Mouse (Mus musculus): ENCODE data around the gene Mospd3.
A peak's percentile ranks its signal among the peaks of the same experiment; 100 is the strongest.

Gene Mospd3

DNA sequence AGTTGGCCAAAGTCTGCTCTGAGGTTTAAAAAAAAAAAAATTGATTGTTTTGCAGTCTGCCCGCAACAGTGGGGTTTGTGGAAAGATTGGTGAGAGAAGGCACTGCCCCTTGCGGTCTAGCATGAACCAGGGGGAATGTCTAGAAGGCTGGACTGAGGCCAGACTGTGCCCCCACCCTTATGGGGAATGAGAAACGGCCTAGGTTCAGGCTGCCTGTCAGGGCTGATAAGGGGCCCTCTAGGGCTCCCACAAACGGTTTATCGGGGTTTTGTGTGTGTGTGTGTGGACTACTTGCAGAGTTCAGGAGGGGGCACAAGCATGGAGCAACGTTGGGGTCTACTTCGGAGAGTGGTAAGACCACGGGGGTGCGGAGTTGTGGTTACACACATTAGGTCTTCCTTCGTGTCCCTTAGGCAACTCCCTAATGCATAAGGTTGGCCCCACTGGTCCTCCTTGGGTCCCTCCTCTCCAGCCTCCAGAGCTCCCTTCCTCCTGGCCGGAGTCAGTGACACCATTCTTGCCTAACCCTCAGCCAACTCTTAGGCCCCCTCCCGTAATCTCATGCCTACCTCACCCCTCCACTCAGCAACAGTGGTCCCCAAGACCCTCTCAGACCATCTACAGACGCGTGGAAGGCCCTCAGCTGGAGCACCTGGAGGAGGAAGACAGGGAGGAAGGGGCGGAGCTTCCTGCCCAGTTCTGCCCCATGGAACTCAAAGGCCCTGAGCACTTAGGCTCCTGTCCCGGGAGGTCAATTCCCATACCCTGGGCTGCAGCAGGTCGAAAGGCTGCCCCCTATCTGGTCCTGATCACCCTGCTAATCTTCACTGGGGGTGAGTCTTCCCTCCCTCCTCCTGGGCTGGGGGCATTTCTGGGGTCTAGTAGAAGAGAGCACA, 29.9 kb downstream of the Mospd3 start:
- DNase-seq: peak; percentile 90

- DNase-seq: peak; percentile 27
Measured at GRCm38 (mm10) chr5:137570181-137570580, 30.7 kb downstream of the Mospd3 start.

DNA sequence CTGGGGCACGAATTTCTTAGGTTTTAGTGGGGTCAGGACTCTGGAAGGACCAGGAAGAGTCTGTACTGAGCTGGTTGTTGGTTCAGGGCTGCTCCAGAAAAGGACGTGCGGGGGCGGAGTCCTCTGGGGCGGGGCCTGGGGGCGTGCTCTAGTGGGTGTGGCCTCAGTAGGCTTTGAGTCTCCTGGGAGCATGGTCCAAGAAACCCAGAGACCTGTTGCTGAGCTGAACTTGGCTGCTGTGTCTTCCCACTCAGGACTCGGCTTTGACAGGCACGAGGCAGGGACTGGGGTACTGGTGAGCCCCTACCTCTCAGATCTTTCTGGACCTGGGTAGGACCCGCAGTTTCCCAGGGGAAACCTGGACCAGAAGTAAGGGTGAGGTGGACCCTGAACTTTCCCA, 31.2 kb downstream of the Mospd3 start, which contains the start of gene Tfr2:
TSS of gene Tfr2 (plus strand) at position 176 of the 400 bp plus-strand sequence.
- peak; percentile 95 for DNase-seq

DNA sequence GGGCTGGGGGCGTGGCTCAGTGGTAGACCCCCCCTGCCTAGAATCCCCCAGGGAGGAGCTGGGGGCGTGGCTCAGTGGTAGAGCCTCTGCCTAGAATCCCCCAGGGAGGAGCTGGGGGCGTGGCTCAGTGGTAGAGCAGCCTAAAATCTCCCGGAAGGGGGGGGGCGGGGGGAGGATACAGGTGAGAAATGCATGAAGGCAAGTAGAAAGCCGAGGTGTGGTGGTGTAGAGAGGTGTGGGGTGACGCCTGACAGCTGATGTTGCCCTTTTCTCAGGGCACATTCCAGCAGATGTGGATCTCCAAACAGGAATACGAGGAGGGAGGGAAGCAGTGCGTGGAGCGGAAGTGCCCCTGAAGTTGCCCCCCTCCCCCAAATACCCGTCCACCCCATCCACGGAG, 31.8 kb downstream of the Mospd3 start:
- DNase-seq: no peak

GRCm38 (mm10) chr5:137568223-137568798, 32.5 kb downstream of the Mospd3 start:
- no peak for DNase-seq

GRCm38 (mm10) chr5:137566416-137566815, 34.4 kb downstream of the Mospd3 start:
- no peak for DNase-seq

DNA sequence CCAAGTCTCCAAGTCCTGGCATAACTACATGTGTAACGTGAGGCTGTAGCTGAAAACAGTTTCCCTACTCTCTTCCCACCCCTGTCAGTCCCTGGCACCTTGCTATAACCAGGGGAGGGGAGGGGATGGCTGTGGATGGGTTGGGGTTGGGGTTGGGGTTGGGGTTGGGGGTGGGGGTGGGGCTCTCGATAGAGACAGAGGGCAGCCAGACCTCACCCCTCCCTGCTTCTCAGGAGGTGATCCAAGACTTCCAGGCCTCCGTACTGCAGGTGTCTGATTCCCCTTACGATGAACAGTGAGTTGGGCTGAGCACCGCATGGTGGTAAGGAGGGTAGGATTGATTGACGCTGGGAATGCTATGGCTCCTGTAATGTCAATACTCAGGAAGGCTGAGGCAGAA, 35.1 kb downstream of the Mospd3 start:
- DNase-seq: no peak

GRCm38 (mm10) chr5:137562965-137563364, 37.9 kb downstream of the Mospd3 start:
- no peak for DNase-seq

GRCm38 (mm10) chr5:137561556-137561955, 39.3 kb downstream of the Mospd3 start:
- no peak for DNase-seq

- no peak for DNase-seq
Measured at GRCm38 (mm10) chr5:137553898-137554297, 47.0 kb downstream of the Mospd3 start.

DNA sequence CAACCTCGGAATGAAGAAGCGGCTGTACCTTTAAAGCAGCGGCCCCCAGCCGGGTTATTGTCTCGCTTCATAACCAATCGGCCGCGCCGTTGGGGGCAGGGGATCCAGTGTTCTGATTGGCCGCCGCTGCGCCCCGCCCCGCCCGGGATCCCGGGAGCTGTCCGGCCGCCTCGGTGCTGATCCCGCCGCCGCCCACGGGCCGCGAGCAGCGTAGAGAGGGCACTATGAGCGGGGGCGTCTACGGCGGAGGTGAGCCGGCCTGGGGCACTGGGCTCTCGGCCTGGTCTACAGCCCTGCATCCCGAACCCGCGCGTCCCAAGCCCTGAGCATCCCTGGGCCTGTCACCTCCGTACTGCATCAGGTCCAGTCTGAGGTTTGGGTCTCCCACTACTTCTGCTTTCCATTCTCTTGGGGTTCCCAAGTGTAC, 47.4 kb downstream of the Mospd3 start, which contains the start of gene Actl6b:
TSS of gene Actl6b (plus strand) at position 107 of the 427 bp plus-strand sequence.
- DNase-seq: peak; percentile 75

DNA sequence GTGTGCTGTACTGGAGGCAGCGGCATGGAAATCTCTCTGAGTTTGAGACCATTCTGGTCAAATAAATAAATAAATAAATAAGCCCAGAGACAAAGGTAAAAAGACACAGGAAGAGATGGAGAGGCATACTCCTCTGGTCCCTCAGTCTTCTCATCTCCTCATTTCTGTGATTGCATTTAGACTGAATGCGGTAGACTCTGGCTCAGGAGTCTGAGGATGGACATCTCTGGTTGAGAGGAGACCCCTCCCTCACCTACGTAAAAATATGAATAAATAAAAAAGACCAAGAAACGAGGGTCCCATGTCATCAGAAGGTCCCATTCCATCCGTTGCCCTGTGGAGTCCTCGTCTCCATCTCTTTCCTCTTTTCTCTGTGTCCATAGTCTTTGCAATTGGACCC, 47.9 kb downstream of the Mospd3 start:
- DNase-seq: no peak

DNA sequence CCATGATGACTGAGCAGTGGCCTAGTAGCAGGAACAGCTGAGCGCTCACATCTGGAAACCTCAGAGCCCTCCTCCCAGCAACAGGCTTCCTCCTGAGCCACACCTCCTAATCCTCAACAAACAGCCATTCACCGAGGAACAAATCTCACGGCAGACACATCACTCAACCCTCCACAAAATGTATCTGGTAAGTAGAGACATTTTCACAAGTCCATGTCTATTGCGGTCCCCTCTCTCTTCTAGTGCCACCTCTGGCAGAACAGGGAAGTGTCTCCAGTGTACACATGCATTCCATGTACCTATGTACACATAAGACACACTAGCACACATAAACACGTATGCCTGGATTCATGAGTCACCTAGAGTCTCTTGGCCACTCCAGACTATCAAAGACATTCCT, 49.7 kb downstream of the Mospd3 start:
- peak; percentile 13 for DNase-seq

DNA sequence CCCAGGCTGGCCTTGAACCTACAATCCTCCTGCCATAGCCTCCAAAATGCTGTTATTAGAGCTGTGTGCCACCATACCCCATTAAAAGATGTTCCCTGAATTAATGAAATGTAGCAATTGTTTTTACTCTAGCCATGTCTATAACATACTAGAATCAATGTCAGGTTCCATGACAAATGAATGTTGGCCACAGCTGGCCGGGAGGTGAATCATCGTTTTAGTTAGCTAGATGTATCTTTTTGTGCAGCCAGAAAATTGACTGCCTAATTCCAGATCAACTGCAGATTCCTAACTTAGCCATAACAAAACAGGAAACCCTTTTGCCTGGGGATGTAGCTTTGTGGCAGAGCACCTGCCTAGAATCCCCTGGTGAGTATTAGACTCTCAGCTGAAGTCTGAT, 51.0 kb downstream of the Mospd3 start:
- peak; percentile 1 for DNase-seq
